Mouse (Mus musculus) left cerebral cortex, adult 2 months (tissue): ENCODE measurements around the gene Luzp2. TPM values are rescaled to one million over a fixed set of nuclear protein-coding genes. Genes with fewer than 3 reads are reported as not detected.
A peak's percentile ranks its signal among the peaks of the same experiment; 100 is the strongest.

ENCODE experiments used
- DNase-seq, 2 experiments: peaks; one replicate each; pipeline ENCODE4 v3.0.0; 2021 to 2022; ENCODE audit warnings: low spot score in 2 of 2, mixed read lengths in 1 of 2; ENCODE audit errors: extremely low spot score in 1 of 2
- H3K27ac ChIP-seq: fragments of 200-600 bp; 2 replicates; pipeline ENCODE4 v1.8.1; 2022
- H3K4me3 ChIP-seq: fragments of 200-600 bp; 2 replicates; pipeline ENCODE4 v1.8.1; 2022
- CTCF ChIP-seq: fragments of 200-600 bp; IDR thresholded peaks from 2 replicates; pipeline ENCODE4 v1.8.1; 2022; ENCODE audit warnings: antibody characterized with exemption, mild to moderate bottlenecking, moderate library complexity
- intact Hi-C: fragments of 180-260 bp; cut with DNase I; formaldehyde crosslinking; loops from one replicate; pipeline ENCODE4 v1.15.1; 2025
- long read RNA-seq, 2 experiments: library from polyadenylated mRNA; stranded (forward); transcript quantifications; one replicate each; pipeline ENCODE4 v2.0.0; 2021; ENCODE audit warnings: borderline mapping rate in 2 of 2
- total RNA-seq, 2 experiments: library from RNA; stranded (reverse); gene quantifications; 2 replicates each; pipeline ENCODE4 v1.2.3; 2021

Gene Luzp2
- total RNA-seq = 10 to 100 TPM; 97.1 to 99.7 TPM
- long read RNA-seq, experiment 1, partial matches to known transcripts = 142 of 153 reads
- long read RNA-seq, experiment 1, other reads (novel, unspliced or antisense) = 11 of 153 reads
- long read RNA-seq, experiment 2, full-length matches to known transcripts = 2 of 150 reads
- long read RNA-seq, experiment 2, partial matches to known transcripts = 144 of 150 reads
- long read RNA-seq, experiment 2, other reads (novel, unspliced or antisense) = 4 of 150 reads

DNA sequence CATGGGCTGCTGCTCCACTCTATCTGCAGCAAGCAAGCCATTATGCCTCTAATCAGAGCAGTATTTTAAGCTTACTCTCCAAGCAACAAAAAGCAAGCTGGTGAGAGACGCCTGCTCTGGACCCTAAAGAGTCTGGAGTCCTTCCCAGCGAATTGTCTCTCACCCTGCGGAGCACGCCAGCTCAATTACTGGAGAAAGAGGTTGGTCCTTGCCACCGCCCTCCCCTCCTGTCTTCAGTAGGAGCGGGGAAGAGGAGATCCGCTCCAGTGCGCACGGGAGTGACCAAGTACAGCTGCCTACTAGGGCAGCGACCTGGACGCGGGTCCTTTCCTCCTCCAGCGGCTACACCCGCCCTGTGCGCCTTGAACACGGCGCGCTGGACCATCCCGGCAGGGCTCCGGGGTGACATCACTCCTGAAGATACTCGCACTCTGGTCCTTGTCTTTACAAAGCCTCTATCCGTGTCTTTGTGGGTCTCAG, at the start of gene Luzp2:
TSS of gene Luzp2 (plus strand) at position 127 of the 480 bp plus-strand sequence.
- no peak for TF ChIP-seq CTCF
- intact Hi-C loops = loop anchor here (5.0 kb wide), 1 partner anchor 103 kb away; no protein-coding TSS in a partner anchor
- H3K27ac ChIP-seq = peak within 1 kb of the TSS; percentile 86
- DNase-seq = peak; percentile 43 to 44
- H3K4me3 ChIP-seq = peak within 1 kb of the TSS; percentile 61

DNA sequence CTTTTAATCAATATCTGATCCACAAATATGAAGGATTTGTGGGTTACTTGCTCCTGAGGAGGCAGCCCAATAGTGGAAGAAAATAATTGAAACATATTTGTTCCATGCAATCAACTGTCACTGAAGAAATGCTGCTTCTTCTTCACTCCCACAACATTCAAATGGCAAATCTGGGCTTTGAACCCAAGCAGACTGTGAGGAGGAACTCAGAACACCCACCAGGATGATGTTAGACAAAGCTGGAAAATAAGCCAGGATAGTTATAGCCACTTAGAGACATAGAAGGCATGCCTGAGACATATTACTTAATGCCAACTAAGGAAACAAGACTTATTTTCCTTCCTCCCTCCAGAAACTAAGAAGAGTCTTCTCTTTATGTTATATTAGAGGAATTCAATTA, 47.8 kb upstream of the Luzp2 start:
- Histone ChIP-seq H3K27ac (no peak overlapping the region), H3K4me3 (no peak overlapping the region)
- DNase-seq = no peak
- no peak for TF ChIP-seq CTCF
- intact Hi-C loops = no loop called here

DNA sequence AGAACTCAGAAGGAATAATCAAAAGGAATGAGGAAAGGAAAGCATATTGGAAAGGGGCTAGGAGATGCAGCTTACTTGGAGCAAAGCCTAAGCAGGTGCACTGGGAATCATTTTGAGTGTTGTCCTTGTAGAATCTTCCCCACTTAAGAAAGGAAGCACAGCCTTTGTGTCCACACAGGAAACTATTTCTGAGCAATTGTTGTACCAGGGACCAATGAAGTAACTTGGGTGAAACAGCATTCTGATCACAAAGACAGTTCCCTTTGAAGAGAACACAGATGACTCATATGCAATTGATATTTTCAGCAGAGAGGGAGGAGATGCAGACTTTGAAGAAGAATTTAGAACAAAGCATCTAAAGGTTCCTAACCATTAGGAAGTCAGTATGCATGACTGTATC, 16.7 kb upstream of the Luzp2 start:
- Histone ChIP-seq H3K4me3 (no peak overlapping the region), H3K27ac (no peak overlapping the region)
- intact Hi-C loops = no loop called here
- no peak for TF ChIP-seq CTCF
- no peak for DNase-seq

DNA sequence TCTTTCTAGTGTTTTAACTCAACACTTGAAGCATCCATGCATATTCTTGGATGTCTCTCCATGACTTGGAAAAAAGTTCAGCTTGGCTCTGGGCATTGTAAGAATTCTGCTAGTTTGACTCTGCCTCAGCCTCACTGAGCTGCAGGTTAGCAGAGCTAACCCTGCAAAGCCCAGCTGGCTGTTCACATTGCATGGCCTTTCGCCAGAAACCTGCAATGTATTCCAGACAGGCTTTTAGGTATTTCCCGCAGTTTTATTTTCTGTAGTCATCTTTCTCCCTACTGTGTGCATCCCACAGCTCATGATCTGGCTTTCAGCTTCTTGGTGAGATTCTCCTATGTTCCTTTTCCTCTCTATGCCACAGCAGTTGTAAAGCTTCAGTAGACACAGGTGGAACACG, 6.5 kb upstream of the Luzp2 start:
- intact Hi-C loops = no loop called here
- Histone ChIP-seq H3K27ac (no peak overlapping the region), H3K4me3 (no peak overlapping the region)
- DNase-seq = no peak
- no peak for TF ChIP-seq CTCF

DNA sequence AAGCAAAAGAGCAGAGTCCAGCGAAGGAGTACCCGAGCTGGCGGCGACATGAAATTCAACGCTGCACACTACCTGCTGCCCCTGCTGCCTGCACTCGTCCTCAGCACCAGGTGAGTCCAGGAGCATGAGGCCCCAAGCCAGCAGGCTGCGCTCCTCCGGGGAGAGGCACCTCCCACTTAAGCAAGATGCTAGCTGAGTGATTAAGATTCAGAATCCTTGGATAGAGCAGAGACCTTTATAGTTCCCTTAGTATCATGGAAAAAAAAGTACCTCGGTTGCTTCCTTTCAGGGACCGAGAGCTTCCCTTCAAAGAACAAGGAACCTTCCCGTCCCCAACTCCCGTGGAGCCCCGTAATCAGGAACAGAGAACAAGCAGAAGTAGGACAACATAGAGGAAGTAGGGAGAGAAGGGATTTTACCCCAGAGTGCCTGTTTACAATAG, 634 bp downstream of the Luzp2 start:
- intact Hi-C loops = loop anchor here (5.0 kb wide), 1 partner anchor 104 kb away; no protein-coding TSS in a partner anchor
- no peak for TF ChIP-seq CTCF
- peak in 1 of 2 experiments; percentile 26 for DNase-seq
- Histone ChIP-seq H3K4me3 (peak overlapping the region; percentile 61), H3K27ac (peak overlapping the region; percentile 86)

DNA sequence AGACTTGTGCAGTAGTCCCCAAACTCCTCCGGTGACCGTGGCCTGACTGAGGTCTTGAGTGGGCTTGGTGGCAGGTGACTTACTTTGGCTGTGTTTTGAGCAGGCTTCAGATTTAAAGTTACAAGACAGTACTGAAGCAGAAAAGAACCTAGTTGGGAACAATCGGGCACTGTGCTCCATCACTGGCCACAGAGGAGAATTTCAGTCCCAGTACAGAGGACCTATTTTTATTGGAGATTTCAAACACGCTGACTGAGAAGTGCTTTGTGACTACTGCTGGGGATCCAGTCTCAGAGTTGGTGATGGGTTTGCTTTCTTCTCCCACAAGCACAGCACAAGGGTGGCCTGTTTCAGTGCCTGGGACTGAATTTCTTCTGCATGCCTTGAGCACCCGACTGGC, 1.1 kb downstream of the Luzp2 start:
- H3K4me3 ChIP-seq = peak overlapping the region; percentile 61
- intact Hi-C loops = loop anchor here (5.0 kb wide), 1 partner anchor 104 kb away; no protein-coding TSS in a partner anchor
- peak overlapping the region; percentile 86 for H3K27ac ChIP-seq
- TF ChIP-seq CTCF = no peak
- DNase-seq = peak; percentile 18 to 20

DNA sequence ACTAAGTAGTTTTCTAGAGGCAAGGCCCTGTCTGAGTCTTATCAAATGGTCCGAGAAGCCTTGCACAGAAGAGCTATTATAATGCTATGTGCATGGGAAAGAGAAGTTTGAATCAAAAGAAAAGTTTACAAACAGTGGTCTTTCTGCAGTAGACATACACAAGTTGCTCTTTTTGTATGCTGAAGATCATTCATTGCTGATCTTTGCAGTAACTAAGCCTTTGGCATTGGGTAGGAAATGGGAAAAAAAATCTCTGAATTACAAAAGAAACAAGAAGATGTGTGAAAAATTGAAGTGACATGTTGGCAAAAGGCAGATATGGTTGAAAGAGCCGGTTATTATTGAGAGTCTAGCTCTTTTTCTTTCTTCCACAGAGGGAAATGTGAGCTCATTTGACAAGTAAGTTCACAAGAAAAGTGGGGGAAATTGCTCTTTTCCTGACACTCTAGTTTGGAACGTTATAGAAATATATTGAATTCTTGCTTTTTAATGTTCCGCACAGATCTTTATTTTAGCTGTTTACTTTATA, 7.6 kb downstream of the Luzp2 start:
- TF ChIP-seq CTCF = no peak
- no peak overlapping the region for H3K4me3 ChIP-seq
- no peak overlapping the region for H3K27ac ChIP-seq
- no peak for DNase-seq
- intact Hi-C loops = no loop called here

DNA sequence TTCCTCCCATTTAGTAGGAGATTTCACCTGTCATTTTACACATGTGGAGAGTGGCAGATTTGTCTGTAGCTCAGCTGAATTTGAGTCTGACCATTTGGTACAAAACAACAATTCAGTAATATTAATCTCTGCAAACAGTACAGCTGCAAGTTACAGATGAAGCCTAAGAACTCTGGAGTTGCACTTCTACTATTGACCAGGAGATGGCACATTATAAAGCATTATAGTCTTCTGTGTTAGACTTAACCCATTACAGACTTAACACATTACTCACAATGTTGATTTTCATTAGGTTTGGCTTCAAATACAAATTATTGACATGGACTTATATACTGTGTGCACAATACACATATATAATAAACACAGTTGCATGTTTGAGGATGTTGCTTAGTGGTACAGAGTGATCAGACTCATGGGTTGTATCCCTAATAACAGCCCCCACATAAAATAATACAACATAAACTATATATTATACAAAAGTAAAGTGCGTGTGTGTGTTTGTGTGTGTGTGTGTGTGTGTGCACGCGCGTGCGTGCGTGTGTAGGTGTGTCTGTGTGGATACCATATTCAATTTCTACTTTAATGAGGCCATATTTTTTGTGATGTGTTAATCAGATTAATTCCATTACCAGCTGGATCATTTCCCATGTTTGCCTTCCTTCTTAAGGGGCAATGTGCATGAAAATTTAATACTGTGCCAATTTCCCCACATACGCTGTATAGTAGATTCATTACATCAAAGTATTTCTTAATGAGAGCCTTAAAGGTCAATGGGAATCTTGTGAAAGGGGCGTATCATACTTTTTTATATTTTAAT, 10.8 kb downstream of the Luzp2 start:
- intact Hi-C loops = loop anchor here (1.0 to 5.0 kb wide), 3 partner anchors 66 to 891 kb away; no protein-coding TSS in a partner anchor
- H3K27ac ChIP-seq = no peak overlapping the region
- TF ChIP-seq CTCF = peak; percentile 79
- no peak for DNase-seq
- H3K4me3 ChIP-seq = no peak overlapping the region

DNA sequence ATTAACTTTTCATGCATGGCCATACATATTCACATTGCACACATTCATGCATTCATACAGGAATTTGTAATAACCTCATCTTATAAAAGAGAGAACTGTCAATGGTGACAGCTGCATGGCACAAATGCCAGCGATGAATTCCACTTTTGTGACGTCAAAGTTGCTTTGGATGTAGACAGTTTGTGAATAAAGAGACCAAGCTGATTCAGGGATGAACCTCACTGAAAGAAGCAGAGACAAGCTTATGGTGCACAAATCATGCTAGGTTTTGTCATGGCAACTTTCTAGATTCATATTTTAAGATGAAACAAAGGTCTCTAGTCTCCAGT, 11.4 kb downstream of the Luzp2 start:
- intact Hi-C loops = loop anchor here (1.0 to 5.0 kb wide), 3 partner anchors 66 to 891 kb away; no protein-coding TSS in a partner anchor

DNA sequence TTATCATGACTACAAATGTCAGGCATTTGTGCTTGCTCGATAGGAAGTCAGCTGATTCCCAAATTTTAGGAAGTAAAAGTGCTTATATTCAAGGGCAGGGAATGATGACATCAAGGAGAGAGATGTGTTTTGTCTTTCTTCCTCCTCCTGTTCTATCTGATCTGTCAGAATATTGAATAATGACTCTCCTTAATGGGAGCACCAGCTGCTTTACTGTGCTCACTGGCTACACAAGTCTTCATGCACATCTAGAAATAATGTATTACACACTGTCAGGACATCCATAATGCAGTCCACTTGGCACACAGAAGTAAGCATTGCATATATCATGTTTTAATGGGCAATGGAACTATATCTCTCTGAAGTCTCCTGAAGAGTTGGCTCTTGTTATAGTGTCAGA, 17.6 kb downstream of the Luzp2 start:
- TF ChIP-seq CTCF = no peak
- no peak overlapping the region for H3K27ac ChIP-seq
- intact Hi-C loops = no loop called here

More for the DNA sequence above, 11.4 kb downstream of the Luzp2 start:
- H3K27ac ChIP-seq = no peak overlapping the region
- no peak overlapping the region for H3K4me3 ChIP-seq
- DNase-seq = no peak
- no peak for TF ChIP-seq CTCF

DNA sequence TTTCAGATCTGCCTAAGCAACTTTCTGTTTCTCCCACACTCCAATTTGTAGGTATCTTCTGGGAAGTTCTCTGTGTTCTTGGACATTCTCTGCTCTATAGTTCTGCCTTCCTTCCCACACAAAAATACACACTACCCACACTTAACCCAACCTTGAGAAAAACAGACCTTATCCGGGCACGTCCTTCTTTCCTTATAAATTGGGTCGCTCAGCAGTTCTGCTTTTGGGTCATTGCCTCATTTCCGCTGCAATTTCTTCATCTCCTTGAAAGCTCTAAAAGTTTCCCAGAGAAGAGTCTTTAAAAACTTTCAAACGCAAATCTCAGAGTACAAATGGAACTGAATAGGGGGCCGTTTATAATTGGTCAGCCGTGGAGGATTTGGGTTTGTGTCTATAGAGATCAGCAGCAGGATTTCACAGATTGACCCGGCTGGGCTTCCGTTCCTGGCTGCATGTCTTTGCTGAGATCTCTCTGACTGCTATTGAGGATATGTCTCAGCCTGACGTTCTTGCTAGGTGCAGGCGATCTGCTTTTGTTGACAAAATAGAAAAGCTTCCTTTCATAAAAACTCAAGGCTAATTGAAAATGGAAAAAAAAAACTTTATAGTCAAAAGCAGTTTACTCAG, 26.0 kb downstream of the Luzp2 start:
- intact Hi-C loops = no loop called here

More for the DNA sequence above, 17.6 kb downstream of the Luzp2 start:
- H3K4me3 ChIP-seq = no peak overlapping the region
- DNase-seq = no peak

More for the DNA sequence above, 26.0 kb downstream of the Luzp2 start:
- no peak for TF ChIP-seq CTCF
- Histone ChIP-seq H3K27ac (no peak overlapping the region; the same call in 1 of the 2 replicates), H3K4me3 (no peak overlapping the region)
- no peak for DNase-seq
